Mouse (Mus musculus) myocyte (in vitro differentiated cells): ENCODE results near the gene Spink2.

Experiments used
- CEBPB ChIP-seq: IDR thresholded peaks from 2 replicates; pipeline ENCODE4 v1.6.1; 2011; ENCODE audit warnings: mild to moderate bottlenecking, moderate library complexity; ENCODE audit not compliant: poor library complexity, insufficient read depth, severe bottlenecking
- E2F4 ChIP-seq: IDR thresholded peaks from one replicate; pipeline ENCODE4 v1.6.1; 2011; ENCODE audit warnings: mild to moderate bottlenecking, control low read depth, moderate library complexity; ENCODE audit not compliant: insufficient read depth
- MAX ChIP-seq: IDR thresholded peaks from one replicate; pipeline ENCODE4 v1.6.1; 2011; ENCODE audit warnings: low read depth, mild to moderate bottlenecking, control low read depth
- MYOG ChIP-seq, 3 experiments: IDR thresholded peaks; one replicate each; pipeline ENCODE4 v1.6.1; 2011; ENCODE audit warnings: control low read depth in 2 of 3, low read depth in 2 of 3, mild to moderate bottlenecking in 2 of 3; ENCODE audit not compliant: insufficient read length in 2 of 3, control insufficient read depth in 1 of 3, insufficient read depth in 1 of 3
- POLR2A ChIP-seq: IDR thresholded peaks from one replicate; pipeline ENCODE4 v1.6.1; 2011; ENCODE audit warnings: low read depth, mild to moderate bottlenecking, control low read depth, moderate library complexity; ENCODE audit not compliant: insufficient read length
- POLR2AphosphoS2 ChIP-seq: IDR thresholded peaks from one replicate; pipeline ENCODE4 v1.6.1; 2011; ENCODE audit warnings: low read depth, control low read depth; ENCODE audit not compliant: insufficient read length
- REST ChIP-seq: IDR thresholded peaks from one replicate; pipeline ENCODE4 v1.6.1; 2011; ENCODE audit warnings: mild to moderate bottlenecking, control low read depth, moderate library complexity; ENCODE audit not compliant: insufficient read depth, insufficient read length
- SRF ChIP-seq: IDR thresholded peaks from one replicate; pipeline ENCODE4 v1.6.1; 2011; ENCODE audit warnings: low read depth; ENCODE audit not compliant: control insufficient read depth, insufficient read length
- TCF12 ChIP-seq: IDR thresholded peaks from one replicate; pipeline ENCODE4 v1.6.1; 2011; ENCODE audit warnings: mild to moderate bottlenecking, control low read depth; ENCODE audit not compliant: poor library complexity, insufficient read depth, severe bottlenecking
- TCF3 ChIP-seq: IDR thresholded peaks from one replicate; pipeline ENCODE4 v1.6.1; 2011; ENCODE audit warnings: low read depth, control low read depth; ENCODE audit not compliant: insufficient read length
- USF1 ChIP-seq: IDR thresholded peaks from one replicate; pipeline ENCODE4 v1.6.1; 2011; ENCODE audit warnings: low read depth, mild to moderate bottlenecking, control low read depth, moderate library complexity

DNA sequence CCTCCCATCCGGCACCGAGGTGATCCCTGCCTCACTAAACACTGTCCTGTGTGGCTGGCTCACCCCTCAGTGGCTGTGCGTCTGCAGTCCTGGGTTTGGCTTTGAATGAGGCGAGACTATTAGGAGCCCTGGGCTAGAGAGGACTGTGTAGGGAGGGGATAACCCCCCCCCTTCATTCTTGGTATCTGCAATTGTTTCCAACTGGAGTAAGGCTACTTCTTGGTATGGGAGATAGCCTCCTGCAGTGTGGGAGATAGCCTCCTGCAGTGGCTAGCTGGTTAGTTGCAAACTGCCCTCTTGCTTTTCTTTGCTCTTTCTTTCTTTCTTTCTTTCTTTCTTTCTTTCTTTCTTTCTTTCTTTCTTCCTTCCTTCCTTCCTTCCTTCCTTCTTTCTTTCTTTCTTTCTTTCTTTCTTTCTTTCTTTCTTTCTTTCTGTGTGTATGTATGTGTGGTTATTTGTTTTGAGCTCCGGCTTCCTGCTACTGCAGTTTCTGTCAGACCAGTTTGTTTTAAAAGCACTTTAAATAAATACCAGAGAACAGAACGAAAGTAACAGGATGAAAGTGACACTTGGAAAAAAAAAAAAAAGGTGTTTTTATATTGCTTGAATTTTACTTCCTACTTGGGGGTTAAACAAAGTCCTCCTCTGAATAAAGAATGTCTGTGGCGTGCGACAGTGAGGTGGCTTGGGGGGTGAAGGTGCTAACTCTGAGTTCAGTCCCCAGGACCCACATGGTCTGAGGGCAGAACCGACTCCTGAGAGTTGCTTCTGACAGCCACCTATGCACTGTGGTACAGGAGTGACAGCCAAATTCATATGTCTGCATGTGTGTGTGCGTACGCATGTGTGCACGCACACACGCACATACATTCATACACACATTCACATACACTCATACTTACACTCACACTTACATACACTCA lies 45.3 kb downstream of the Spink2 start:
- no peak for TF ChIP-seq CEBPB
- TF ChIP-seq POLR2AphosphoS2: no peak
- no peak for TF ChIP-seq REST
- no peak for TF ChIP-seq POLR2A
- no peak for TF ChIP-seq USF1
- TF ChIP-seq SRF: no peak
- TF ChIP-seq E2F4: no peak
- TF ChIP-seq MYOG (IDR thresholded peaks at IDR 0.05; ENCODE audit: control insufficient read depth in 1 of 3, insufficient read depth in 1 of 3, insufficient read length in 2 of 3, low read depth in 2 of 3): no peak
- no peak for TF ChIP-seq TCF12
- no peak for TF ChIP-seq MAX
- no peak for TF ChIP-seq TCF3
